Mouse (Mus musculus) yolk sac, embryonic 10.5 days (tissue): ENCODE measurements around the gene Ubfd1.

Source experiments
- DNase-seq: peaks from one replicate; pipeline ENCODE4 v3.0.0-alpha.2; 2017; ENCODE audit warnings: low spot score

The Ubfd1 gene

GRCm38 (mm10) chr7:122087195-122087982 is 20.4 kb downstream of the Ubfd1 start:
- no peak for DNase-seq

GRCm38 (mm10) chr7:122094564-122095330 is 27.8 kb downstream of the Ubfd1 start:
- no peak for DNase-seq

DNA sequence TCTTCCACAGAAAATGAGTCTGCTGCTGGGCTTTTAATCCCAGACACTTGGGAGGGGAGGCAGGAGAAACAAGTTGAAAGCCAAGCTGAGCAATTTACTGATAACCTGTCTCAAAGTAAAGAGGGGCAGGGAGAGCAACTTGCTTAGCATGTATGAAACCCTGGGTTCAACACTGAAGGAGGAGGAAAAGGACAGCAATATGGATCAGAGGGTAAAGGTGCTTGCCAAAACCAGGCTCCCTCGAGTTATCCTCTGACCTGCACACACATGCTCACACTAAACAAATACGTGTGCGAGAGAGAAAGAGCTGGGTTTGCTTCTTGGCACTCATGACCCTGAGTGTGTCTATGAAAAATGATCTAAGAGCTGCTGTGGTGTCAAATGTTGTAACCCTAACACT is 31.0 kb downstream of the Ubfd1 start:
- no peak for DNase-seq

- DNase-seq: peak; percentile 50
Measured at GRCm38 (mm10) chr7:122099222-122099621, 32.2 kb downstream of the Ubfd1 start.

DNA sequence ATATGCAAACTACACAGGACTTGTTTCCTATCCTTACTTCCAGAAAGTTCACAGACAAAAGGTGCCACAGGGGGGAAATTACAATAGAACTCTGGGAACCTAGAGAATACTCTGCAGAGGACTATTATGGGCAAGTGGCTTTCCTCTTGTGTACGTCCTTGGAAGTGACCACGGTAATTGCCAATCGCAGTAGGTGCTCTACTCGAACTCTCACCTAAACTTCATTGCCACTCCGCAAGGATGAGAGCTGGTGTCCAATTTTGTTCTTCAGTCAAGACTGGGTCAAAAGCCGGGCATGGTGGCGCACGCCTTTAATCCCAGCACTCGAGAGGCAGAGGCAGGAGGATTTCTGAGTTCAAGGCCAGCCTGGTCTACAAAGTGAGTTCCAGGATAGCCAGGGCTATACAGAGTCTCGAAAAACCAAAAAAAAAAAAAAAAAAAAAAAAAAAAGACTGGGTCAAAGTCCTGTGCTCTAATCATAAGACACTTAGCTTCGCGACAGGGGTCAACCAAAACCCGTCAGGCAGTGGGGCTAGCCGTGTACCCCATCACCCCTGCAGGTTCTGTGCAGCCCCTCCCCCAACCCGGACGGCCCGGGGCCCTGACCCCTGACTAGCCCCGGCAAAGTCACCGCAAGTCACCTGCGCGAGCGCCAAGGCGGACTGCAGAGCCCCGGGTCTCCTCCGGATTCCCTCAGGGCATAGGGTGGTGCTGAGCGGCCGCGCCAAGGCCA is 34.2 kb downstream of the Ubfd1 start:
- DNase-seq: peak; percentile 80

DNA sequence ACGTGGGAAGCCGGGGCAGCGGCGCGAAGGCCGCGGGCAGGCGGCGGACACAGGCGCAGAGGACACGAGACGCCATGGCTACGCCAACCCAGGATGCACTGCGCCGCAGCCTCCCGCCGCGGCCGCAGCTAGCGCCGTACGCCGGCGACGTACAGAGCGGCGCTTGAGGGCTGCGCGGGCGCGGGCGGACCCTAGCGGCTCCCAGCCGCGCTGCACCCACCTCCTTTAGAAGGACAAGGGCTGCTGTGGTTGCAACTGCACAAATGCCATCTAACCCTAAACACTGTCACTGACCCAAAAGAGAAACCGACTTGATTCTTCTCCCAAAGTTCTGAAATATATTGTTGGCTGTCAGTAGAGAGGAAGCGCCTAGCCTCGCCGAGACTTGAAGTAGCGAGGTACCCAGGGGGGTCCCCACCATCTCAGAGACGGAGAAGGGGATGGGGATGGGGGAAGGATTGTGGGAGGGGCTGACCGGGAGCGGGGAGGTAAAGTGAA is 34.8 kb downstream of the Ubfd1 start, which contains the start of gene Ndufab1:
Ndufab1 (minus strand) TSS at position 140 of the 498 bp plus-strand sequence.
- peak; percentile 87 for DNase-seq

GRCm38 (mm10) chr7:122108206-122108605 is 41.2 kb downstream of the Ubfd1 start:
- DNase-seq: peak; percentile 66

DNA sequence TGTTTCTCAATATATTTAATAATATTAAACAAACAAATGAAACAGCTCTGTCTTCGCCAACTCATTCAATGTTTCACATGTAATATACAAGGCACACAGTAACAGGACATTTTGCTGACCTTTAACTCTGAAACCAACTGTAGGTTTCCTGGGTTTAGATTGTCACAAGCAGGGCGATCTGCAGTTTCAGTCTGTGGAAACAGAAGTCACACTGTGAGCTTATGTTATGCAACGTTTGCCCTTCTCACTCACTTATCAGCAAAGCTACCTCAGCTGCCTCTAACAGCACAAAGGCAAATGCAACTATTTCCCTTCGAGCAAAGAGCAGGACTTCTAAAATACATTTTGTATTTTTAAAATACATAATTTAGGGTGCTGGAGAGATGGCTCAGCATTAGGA is 56.5 kb downstream of the Ubfd1 start:
- DNase-seq: no peak

- DNase-seq: no peak
Measured at GRCm38 (mm10) chr7:122125636-122126035, 58.7 kb downstream of the Ubfd1 start.

GRCm38 (mm10) chr7:122126946-122127345 is 60.0 kb downstream of the Ubfd1 start:
- DNase-seq: no peak
